Mouse (Mus musculus) kidney, postnatal 4 days (tissue): Measurements from ENCODE around the gene Lrrc75a.

Experiments used
- DNase-seq, 2 experiments: peaks; one replicate each; pipeline ENCODE4 v3.0.0; 2021; ENCODE audit warnings: mixed read lengths in 2 of 2

Gene Lrrc75a

DNA sequence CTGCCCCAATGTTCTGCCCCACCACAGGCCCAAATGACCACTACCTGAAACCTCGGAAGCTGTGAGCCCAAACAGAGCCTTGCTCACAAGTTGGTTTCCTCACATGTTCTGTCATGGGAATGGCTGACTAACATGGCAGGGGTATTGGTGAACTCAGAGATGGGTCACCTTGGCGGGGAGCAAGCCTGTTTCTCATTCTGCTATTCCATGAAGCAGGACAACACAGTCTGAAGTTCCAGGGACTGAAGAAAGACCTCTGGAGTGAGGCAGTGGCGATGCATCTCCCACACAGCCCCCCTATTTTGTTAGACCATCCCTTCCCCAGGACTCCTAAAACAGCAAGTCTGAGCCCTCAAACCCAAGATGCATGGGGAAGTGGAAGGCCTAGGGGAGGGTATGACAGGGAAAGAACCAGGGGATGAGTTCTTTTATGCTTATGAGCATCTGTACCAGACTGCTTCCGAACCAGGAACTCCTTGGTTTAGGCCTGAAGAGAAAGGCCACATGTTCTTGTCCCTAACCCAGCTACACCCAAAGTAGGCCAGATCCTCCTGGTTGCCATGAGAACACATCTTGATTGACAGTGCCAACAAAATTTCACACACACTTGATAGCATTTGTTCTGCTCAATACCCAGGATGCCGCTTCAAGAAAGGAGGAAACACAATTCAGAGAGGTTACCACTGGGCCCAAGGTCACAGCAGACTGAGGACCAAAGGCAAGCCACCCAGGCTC, 3.6 kb downstream of the Lrrc75a start:
- DNase-seq = no peak

DNA sequence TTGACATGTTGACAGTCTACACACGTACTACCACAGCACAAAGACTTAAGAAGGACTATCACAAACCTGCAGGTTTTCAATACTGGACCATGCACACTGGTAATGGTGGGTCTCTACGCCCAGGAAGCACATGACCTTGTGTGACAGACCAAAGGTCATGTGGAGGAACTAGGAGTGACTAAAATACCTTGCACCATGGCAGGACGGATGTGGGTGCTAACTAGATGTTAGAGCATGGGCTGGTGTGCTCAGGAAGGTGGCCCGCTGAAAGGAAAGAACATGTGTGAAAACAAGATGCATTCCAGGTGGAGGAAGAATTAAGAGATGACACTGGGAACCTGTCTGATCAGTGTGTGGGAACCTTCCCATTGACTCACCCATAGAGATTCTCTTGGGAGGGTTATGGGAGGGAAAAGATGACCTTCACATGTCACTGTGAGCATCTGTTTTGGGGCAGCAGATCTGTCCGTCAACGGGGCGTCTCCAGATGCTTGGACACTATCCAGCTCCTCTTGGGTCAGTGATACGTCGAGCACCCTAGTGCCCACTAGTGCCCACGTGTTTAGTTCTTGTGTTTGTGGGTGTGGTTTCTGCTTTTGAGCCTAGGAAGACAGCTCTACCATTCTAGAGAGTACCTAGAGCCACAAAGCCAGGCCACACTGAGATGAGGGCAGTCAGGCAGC, 4.5 kb downstream of the Lrrc75a start:
- DNase-seq = no peak

DNA sequence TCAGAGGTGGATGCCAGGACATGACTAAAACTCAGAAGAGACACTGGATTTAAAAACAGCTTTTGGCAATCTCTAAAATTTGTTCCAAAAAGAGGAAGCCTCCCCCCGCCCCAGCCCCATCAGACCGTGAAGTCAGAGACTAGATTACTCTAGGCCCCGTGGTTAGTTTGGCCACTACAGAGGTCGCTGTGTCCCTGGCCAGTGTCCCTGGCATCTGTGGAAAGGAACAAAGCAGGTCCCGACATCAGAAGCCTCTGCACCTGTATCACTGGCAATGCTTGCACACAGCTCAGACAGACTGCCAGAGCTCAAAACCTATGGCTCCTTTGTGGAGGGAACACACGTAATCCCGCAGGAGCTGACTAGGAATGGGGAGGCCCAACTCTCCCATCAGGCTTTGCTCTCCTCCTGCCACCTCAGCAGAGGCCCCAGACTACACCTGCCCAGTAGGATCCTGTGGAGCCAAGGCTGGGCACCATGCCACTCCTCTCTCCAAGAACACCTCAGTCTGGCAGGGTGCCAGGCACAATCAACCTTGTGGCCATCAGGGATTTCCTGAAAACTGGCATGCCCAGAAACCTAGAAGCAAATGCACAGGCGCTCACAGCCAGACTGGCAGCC, 5.2 kb downstream of the Lrrc75a start:
- peak; percentile 78 to 85 for DNase-seq

DNA sequence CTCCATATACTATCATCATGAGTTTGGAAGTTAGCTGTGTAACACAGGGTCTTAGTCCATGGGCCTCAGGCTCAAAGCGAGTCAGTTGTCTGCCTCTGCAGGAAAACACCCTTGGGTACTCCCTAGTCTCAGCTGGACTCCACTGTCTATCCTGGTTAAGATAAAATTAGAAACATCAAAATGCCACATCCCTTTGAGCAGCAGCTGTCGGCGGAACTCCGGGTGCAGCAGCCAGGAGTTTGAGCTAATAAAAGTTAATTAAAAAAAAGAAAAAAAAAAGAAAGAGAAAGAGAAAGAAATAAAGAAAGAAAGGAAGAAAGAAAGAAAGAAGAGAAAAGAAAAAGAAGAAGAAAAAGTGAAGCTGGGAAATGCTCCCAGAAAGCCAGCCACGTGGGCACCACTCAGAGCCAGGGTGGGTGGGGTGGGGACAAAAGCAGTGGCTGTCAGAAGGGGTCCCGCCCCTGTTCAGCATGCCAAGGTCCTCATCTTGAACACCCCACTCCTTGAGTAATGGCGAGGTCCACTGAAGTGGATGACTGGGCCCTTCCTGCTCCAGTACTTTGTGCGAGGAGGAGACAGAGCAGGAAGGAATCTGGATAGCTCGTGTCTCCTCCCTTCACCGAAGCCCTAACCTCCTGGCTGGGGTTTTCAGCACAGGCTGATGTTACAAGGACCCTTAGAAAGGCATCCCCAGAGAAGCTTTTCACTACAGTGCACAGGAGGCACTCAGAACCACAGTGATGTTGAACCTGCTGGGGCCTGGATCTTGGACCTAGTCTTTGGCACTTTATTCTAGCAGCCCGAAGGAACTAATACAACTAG, 6.1 kb downstream of the Lrrc75a start:
- DNase-seq = peak in 1 of 2 experiments; percentile 21

DNA sequence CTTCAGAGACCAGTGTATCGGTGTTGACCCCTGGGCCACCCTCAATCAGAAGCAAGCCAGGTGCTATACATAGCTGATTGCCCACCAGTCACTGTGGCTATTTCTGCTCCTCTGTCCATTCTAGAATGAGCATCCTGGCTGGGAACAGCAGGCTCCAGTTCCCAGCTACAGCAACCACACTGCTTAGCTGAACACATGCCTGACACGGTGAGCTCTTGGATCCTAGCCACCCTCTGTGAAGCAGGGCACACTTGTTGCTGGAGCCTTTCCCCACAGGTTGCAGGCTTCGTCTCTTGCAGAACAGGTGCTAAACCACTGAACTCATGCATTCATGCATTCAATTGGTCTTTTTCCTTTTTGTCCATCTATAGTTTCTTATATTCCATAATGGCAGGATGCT, 7.9 kb downstream of the Lrrc75a start:
- DNase-seq = no peak

DNA sequence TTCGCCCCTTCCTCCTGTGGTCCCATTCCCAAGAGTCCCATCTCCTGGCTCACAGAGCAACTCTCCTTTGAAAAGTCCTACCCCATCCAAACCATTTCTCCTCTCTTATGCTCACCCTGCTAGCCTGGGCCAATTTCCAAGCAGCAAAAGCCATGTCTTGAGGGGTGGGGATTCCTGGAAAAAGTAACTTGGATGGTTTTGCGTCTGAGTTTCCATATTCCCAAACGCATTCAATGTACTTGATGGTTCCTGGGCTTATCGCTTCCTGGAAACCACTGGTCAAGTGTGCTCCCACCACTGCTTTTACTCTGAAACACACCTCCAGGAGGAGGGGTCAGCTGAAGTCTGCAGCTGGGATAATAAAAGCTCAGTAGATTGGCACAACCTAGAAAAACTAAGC, 9.9 kb downstream of the Lrrc75a start:
- DNase-seq = no peak

DNA sequence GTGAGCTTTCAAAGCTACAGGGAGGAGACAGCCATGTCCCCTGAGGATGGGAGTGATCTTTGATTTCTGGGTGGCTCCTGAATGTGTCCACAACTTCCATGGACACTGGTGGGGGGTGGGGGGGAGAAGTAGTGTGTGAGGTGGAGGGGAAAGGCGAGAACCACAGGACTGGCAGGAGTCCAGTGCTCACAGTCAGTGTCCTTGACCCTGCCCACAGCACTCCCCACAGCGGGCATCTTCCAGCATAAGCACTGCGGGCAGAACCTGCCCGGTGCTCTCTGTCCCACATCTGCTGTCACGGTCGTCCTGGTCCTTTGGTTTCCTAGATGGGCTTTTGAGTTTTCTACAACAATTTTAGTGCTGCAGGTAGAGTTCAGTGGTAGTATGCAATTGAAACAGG, 10.5 kb downstream of the Lrrc75a start:
- no peak for DNase-seq

DNA sequence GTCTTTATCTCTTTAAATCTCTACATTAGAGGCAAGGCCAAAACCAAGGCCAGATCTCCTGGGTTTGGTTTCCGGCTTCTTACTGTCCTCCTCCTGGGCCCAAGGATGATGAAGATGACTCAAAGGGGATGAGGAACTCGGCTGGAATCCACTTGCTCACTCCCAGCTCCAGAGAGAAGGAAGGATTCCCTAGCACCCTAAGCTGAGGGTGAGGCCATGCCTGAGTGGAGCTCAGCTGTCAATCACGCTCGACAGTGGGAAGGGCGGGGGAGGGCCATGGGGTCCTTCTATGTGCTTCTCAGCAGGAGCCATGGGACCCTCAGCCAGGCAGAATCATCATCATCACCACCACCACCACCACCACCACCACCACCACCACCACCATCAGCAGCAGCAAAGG, 10.9 kb downstream of the Lrrc75a start:
- no peak for DNase-seq

DNA sequence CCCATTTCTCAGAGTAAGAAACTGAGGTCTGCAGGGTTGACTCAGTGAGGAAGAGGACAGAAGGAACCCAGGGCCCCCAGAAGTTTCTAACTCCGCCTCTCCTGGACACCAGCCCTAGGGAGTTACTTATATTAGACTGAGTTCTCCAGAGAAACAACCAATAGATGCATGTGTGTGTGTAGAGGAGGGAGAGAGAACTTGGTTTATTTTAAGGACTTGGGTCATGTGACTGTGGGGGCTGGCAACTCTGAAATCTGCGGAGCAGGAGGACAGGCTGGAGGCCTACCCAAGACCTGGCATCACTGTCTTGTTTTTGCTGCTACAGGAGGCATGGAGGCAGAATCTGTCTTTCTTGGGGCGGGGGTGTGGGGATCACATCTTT, 11.5 kb downstream of the Lrrc75a start:
- DNase-seq = peak in 1 of 2 experiments; percentile 45

DNA sequence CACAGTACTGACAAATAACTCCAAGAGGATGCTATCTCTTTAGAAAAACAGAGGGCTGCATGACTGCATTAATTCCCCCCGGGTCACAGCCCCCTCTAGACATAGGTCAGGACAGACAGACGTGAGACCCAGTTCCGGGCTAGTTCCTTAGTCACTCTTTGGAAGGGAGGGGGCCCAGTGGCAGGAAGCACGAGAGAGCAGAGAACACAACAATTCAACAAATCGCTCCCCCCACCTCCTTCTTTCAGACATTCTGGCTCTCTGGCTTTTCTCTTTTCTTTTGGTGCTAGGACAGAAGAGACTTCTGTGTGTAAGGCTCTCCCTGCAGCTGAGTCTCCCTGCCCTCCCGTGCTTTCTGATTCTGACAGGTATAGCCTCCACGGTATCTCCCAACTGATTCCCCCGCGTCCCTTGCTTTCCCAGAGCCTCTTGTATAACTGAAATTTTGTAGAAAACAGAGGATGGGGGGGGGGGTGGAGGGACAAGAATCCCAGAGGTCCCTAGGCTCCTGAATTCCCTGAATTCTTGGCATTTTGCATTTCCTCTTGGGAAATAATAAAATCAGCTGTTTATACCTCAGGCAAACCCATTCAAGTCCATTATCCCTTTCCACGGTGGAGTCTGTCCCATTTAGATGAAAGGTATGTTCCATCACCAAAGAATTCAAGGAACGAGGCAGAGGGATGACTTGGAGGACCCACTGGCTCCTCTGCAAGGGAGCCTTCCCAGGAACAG, 12.1 kb downstream of the Lrrc75a start:
- DNase-seq = peak in 1 of 2 experiments; percentile 54

DNA sequence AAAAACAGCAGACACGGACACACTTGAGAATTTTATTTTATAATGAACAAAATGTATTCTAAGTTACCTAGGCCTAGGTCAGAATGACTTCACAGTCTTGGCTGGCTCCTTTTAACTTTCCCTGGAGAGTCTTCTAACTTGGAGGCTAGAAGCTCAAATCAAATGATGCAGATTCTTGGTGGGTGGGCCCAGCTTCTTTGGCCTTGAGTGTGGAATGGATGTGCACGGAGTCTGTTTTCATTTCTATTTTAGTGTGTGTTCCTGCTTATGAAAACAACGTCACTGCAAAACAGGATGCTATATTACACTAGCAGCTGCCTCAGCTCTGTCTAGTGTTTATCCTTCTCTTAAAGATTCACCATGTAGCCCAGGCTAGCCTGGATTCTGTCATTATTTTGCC, 12.9 kb downstream of the Lrrc75a start:
- peak; percentile 42 to 55 for DNase-seq

DNA sequence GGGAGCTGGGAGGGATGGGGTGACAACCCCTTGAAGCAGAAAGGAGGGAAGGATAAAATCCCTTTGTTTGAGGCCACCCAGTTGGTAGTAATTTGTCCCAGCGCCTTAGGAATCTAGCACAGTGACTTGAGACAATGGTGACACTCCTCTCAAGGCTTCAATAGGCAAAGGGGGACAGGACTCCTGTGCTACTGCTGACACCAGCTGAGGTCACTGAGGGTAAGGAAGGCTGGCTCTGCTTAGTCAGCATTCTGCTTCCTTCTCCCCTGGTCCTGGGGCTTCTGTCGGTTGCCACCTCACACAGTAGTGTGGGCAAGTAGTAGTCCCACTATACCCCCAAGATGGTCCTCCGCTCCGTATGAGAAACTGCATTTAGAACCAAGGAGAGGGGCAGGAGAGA, 17.2 kb downstream of the Lrrc75a start:
- DNase-seq = no peak

DNA sequence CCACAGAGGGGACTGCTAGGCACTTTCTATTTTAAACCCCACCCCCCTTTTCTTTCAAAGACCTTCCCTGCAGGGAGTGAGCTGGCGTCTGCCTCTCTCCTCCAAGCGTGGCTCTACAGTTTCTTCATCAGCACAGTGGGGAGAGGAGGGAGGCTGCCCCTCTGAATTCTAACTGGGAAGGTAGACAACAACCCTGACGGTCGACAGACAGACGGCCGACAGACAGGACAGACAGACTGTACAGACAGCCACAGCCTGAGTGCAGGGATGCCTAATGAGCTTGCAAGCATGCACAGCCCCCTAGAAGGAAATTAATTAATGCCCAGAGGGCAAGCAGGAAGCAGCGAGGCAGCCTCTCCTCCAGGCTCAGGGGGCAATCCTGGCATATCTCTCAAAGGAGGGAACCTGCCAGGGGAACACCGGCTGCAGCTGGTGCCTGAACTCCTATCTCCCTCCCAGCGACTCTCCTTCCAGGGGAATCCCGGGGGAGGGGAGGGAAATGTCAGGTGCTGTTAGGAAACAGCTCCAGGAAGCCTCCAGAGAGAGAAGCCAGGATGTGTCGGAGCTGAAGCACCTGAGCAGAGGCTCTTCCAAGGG, 18.0 kb downstream of the Lrrc75a start:
- DNase-seq = peak in 1 of 2 experiments; percentile 48

DNA sequence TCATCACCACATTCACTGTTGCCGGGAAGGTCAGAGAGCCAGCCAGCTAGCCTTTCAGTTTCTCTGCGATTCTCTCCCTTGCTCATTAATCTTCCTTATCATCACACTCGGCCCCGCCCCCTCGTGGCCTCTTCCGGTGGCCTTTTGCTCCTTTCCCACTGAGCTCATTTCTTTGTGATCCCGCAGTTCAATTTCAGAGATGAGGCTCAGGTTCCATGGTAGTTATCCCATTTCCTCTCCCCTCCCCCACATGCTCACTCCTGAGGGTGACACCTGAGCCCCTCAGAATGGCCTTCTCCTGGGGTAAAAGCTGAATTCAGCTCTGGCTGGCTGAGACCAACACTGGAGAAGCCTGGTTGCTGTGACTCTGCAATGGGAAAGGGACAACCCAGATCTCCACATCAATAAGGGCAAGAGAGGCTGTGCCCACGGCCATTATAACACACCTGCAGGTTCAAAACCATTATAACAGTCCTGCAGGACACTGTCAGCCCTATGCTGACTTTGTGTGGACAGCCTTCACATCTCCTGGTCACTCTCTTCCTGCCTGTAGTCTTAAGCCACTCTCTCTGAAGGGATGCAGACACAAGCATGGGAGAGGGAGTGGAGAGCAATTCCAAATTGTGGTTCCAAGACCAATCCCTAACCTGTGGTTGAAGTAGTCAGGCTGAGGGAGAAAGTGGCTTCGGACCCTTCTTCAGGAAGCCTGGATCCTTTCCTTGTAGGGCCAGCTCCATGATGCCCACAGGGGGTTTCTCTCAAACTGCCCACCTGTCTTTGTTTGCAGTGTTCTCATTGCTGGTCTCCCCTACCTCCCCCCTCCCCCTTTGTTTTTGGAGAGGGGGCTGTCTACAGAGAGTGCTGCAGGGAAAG, 18.7 kb downstream of the Lrrc75a start:
- peak; percentile 60 to 73 for DNase-seq

DNA sequence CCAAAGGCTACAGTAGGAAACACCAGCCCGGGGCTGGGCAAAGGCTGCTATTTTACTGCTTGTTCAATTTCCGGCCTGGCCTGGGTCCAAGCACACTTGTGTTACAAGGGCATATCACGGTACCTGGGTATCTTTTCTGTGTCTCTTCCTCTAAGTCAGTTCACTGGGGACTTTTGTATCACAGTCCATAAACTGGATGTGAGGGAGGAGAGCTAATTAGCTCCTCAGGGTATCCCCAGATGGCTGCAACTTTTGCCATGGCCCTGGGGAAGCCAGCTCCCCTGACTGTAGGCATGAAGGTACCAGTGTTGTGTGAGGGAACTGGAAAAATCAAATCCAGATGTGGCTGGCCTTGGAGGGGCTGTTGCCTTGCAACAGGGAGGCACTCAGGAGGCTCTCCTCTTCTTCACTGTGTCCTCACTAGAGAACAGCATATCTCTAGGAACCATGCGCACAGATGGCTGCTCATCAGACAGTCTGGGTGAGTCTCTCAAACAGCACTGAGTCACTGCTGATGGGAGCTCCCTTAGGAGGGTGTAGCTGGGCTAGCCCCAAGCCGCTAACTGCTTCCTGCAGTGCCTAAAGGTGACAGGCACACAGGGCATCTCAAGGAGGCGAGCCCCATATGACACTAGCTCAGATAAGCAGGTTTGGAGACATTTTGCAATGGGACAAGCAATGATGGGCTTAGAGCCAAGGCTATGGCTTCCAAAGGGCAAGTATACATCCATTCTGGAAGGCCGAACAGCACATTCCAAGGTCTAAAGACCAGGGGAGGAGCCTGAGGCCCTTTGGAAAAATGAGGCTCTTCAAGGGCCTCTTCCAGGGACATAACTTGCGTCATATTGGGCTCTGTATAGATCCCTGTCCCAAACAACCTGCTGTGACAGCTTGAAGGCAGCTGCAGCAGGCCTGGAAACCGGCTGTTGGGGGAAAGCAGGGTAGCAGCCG, 23.7 kb downstream of the Lrrc75a start:
- DNase-seq = peak; percentile 65 to 76

DNA sequence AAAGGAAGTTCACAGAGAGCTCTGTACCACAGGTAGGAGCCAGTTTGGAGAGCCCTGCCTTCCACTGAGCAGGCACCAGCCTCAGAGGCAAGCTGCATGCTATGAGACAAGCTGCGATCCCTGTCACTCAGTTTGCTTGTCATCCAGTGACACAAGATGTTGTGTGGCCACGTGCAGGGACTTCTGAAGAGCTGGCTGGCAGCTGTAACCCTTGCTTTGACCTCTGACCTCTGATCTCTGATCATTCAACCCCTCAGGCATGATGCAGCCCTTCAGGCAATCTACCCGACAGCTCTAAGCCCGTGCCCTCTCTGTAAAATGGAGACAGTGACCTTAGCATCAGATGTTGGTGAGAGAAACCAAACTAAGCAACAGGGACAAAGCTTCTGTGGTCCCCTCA, 25.5 kb downstream of the Lrrc75a start:
- no peak for DNase-seq

DNA sequence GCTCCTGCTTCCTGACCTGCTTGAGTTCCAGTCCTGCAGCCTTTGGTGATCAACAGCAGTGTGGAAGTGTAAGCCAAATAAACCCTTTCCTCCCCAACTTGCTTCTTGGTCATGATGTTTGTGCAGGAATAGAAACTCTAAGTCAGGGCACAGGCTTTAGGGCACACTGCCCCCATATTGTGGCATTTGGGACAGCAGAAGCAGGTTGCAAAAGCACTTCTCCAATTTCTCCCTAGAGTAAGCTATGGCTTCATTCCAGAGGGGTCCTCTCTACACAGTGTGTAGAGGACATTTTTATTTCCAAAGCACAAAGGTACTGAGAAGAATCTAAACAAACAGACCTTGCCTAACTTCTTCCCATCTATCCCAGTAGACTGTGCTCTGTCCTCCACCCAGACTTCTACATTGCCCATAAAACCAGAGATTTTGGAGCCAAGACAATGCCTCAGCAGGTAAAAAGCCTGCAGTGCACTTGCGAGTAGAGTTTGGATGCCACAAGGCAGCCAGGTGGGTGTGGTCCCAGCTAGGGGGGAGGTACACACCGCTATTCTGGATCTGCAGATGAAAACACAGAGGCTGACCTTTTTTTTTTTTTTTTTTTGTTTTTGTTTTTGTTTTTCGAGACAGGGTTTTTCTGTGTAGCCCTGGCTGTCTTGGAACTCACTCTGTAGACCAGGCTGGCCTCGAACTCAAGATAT, 26.6 kb downstream of the Lrrc75a start:
- DNase-seq = no peak

DNA sequence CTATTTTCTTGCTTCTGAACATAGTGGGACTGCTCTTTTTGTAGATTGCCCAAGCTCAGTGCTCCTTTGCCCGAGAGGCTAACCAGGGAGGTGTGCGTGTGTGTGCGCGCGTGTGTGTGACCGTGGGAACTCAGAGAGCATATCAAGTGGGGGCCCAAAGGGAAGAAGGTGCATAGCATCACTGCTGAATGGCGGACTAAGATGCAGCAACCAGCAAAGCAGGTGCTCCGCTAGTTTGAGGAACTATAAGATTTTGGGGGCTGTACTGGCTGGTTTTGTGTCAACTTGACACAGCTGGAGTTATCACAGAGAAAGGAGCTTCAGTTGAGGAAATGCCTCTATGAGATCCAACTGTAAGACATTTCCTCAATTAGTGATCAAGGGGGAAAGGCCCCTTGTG, 27.2 kb downstream of the Lrrc75a start:
- no peak for DNase-seq

DNA sequence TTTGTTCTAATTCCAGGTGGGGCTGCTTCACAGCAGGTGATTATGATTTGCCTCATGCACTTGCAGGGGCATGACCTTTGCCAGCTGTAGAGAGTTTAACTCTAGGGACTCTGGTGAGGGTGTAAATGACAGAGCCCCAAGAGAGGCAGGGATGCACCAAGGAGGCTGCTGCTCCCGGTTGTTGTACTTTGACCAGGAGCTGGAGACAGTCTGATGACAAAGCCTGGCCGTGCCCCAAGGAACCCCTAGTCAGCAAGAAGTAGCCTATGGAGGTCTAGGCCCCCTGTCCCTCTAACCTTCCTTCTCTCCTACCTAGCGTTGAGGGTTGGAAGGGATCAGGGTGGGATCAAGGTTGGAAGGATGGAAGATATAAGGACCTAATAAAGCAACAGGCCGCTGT, 32.9 kb downstream of the Lrrc75a start:
- no peak for DNase-seq
